ENCODE assay signal across 24 mouse cellular contexts in the genomic region with DNA sequence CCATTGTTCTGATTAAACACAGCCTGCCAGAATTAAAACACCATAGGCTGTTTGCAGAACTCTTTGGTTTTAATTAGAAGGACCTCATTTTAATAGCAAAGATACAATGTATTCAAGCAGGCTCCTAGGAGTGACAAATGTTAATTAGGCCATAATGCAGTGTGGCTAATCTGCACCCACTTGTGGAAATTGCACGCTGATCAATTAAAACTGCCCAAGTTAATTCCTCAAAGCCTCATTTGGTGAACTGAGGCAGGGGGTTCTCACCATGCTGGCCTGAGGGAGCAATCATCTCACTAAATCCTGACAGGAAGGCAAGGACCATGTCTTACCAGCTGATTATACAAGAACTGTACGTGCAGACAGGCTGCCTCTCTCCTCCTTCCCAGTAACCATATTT.
DNase-seq lines count a peak whose midpoint lies in the region; ATAC-seq and TF ChIP-seq lines count a peak whose summit lies in the region.
"Had no signal": no experiment of that assay in that cellular context is flagged by ENCODE, and none has a peak within 500 bp of the region (broad histone marks: within the 10 kb centered on the region; RNA-seq: fewer than 3 reads in every experiment).

No protein-coding gene starts in this region.

- no peak overlapping the region for H3K27ac ChIP-seq in midbrain, embryonic 13.5 days
- H3K27ac ChIP-seq in midbrain, embryonic 10.5 days (replicated peaks): no peak overlapping the region
- H3K27ac ChIP-seq in forebrain, embryonic 14.5 days (ENCODE audit: low read depth, low read length): no peak overlapping the region
- peak overlapping the region; percentile 58 for H3K27ac ChIP-seq in macrophage
- H3K27ac ChIP-seq in kidney, embryonic 15.5 days: no peak overlapping the region
- H3K27ac ChIP-seq: kidney, postnatal 0 days; left cerebral cortex, adult 2 months; limb, embryonic 15.5 days; liver, embryonic 14.5 days; neural tube, embryonic 12.5 days had no signal

- H3K9ac ChIP-seq in midbrain, embryonic 13.5 days (replicated peaks): no peak overlapping the region
- no peak overlapping the region for H3K9ac ChIP-seq in forebrain, embryonic 14.5 days (ENCODE audit: low read length)
- no peak overlapping the region for H3K9ac ChIP-seq in kidney, embryonic 15.5 days
- H3K9ac ChIP-seq: limb, embryonic 15.5 days; liver, embryonic 14.5 days; lung, embryonic 14.5 days; neural tube, embryonic 12.5 days had no signal

- H3K9me3 ChIP-seq in midbrain, embryonic 13.5 days: no peaks in the 10 kb centered on the region
- H3K9me3 ChIP-seq in midbrain, embryonic 10.5 days (replicated peaks): no peaks in the 10 kb centered on the region
- no peaks in the 10 kb centered on the region for H3K9me3 ChIP-seq in forebrain, embryonic 14.5 days (replicated peaks; ENCODE audit: control insufficient read depth, low read length)
- H3K9me3 ChIP-seq in kidney, embryonic 15.5 days (replicated peaks): no peaks in the 10 kb centered on the region
- H3K9me3 ChIP-seq: limb, embryonic 15.5 days; megakaryocyte, embryonic 14.5 days; neural tube, embryonic 12.5 days had no signal

- no peaks in the 10 kb centered on the region for H3K79me2 ChIP-seq in macrophage (ENCODE audit: inconsistent target)

- H3K4me3 ChIP-seq in midbrain, embryonic 13.5 days (replicated peaks): no peak overlapping the region
- no peak overlapping the region for H3K4me3 ChIP-seq in midbrain, embryonic 10.5 days
- no peak overlapping the region for H3K4me3 ChIP-seq in forebrain, embryonic 14.5 days (ENCODE audit: low read depth, low read length)
- H3K4me3 ChIP-seq in macrophage (ENCODE audit: inconsistent target): no peak overlapping the region
- no peak overlapping the region for H3K4me3 ChIP-seq in kidney, embryonic 15.5 days (replicated peaks)
- H3K4me3 ChIP-seq: left cerebral cortex, adult 2 months; limb, embryonic 15.5 days; megakaryocyte, embryonic 14.5 days; neural tube, embryonic 12.5 days had no signal

- TF ChIP-seq CTCF in brain, embryonic 14.5 days (IDR thresholded peaks at IDR 0.05; ENCODE audit: borderline replicate concordance, extremely low read depth, insufficient read depth, insufficient read length): no peak

- 35% methylated on average over 2 of the region's 2 CpGs for WGBS in midbrain, embryonic 13.5 days
- WGBS in midbrain, embryonic 10.5 days: 65% methylated on average over 2 of the region's 2 CpGs
- 4% methylated on average over 2 of the region's 2 CpGs for WGBS in forebrain, embryonic 14.5 days
- WGBS in macrophage (ENCODE audit: missing documents): 95% methylated on average over 2 of the region's 2 CpGs
- 76% methylated on average over 2 of the region's 2 CpGs for WGBS in kidney, embryonic 15.5 days

- H3K4me1 ChIP-seq in midbrain, embryonic 13.5 days (replicated peaks): peaks cover 6% of the 10 kb centered on the region; the same call in 1 of the 2 replicates
- H3K4me1 ChIP-seq in midbrain, embryonic 10.5 days: no peaks in the 10 kb centered on the region
- H3K4me1 ChIP-seq in forebrain, embryonic 14.5 days (ENCODE audit: control insufficient read depth, insufficient read depth, low read length): no peaks in the 10 kb centered on the region; the same call in 1 of the 2 replicates
- H3K4me1 ChIP-seq in kidney, embryonic 15.5 days: no peaks in the 10 kb centered on the region
- H3K4me1 ChIP-seq: limb, embryonic 15.5 days; neural tube, embryonic 12.5 days had no signal

- TF ChIP-seq POLR2A in brain, embryonic 14.5 days (IDR thresholded peaks at IDR 0.05; ENCODE audit: borderline replicate concordance, extremely low read depth, insufficient read depth, insufficient read length, poor library complexity, severe bottlenecking): no peak

- no peak overlapping the region for H3K4me2 ChIP-seq in midbrain, embryonic 13.5 days (replicated peaks)
- H3K4me2 ChIP-seq in forebrain, embryonic 14.5 days (ENCODE audit: low read length): no peak overlapping the region
- H3K4me2 ChIP-seq in kidney, embryonic 15.5 days: no peak overlapping the region
- H3K4me2 ChIP-seq: limb, embryonic 15.5 days; lung, embryonic 14.5 days; neural tube, embryonic 12.5 days had no signal

- no peaks in the 10 kb centered on the region for H3K36me3 ChIP-seq in midbrain, embryonic 13.5 days
- H3K36me3 ChIP-seq in midbrain, embryonic 10.5 days: no peaks in the 10 kb centered on the region
- H3K36me3 ChIP-seq in forebrain, embryonic 14.5 days (ENCODE audit: control insufficient read depth, insufficient read depth, low read length): no peaks in the 10 kb centered on the region
- no peaks in the 10 kb centered on the region for H3K36me3 ChIP-seq in macrophage (ENCODE audit: inconsistent target)
- H3K36me3 ChIP-seq in kidney, embryonic 15.5 days: no peaks in the 10 kb centered on the region
- H3K36me3 ChIP-seq: limb, embryonic 15.5 days; neural tube, embryonic 12.5 days had no signal

- ATAC-seq in midbrain, embryonic 13.5 days: 0 out of 2 replicates have a peak, but pooled peaks have one; percentile 62
- ATAC-seq in forebrain, embryonic 14.5 days: peak; percentile 72
- ATAC-seq in kidney, embryonic 15.5 days (replicated peaks; ENCODE audit: low FRiP score): no peak
- ATAC-seq: inflammation-experienced regulatory T-cells, adult 6 months had no signal

- H3K27me3 ChIP-seq in midbrain, embryonic 13.5 days: no peaks in the 10 kb centered on the region
- H3K27me3 ChIP-seq in midbrain, embryonic 10.5 days (ENCODE audit: low read depth, poor library complexity, severe bottlenecking): no peaks in the 10 kb centered on the region
- H3K27me3 ChIP-seq in forebrain, embryonic 14.5 days (replicated peaks; ENCODE audit: control insufficient read depth, insufficient read depth, low read length): no peaks in the 10 kb centered on the region
- H3K27me3 ChIP-seq in kidney, embryonic 15.5 days: no peaks in the 10 kb centered on the region
- H3K27me3 ChIP-seq: limb, embryonic 15.5 days; megakaryocyte, embryonic 14.5 days; neural tube, embryonic 12.5 days had no signal

- no peak for DNase-seq in midbrain, embryonic 10.5 days (ENCODE audit: low spot score)
- peak; percentile 76 for DNase-seq in brain, embryonic 14.5 days (ENCODE audit: low read depth)
- DNase-seq in forebrain, embryonic 14.5 days (ENCODE audit: low spot score): peak; percentile 62
- DNase-seq in gastrocnemius, postnatal 25 days: no peak
- DNase-seq: adrenal gland, postnatal 10 days; cerebellum, adult 8-10 months; cerebellum, postnatal 36 days; gastrocnemius, postnatal 36 days; kidney, adult 18-20 months; left cerebral cortex, postnatal 4 days; lung, embryonic 14.5 days; right cerebral cortex, adult 18-20 months; right cerebral cortex, postnatal 4 days; thymus, postnatal 14 days had no signal

Comparison
In these comparisons a context has a peak if more than half of its experiments do, and no peak if none do; other contexts are left out.
1. DNase-seq: peak in brain, embryonic 14.5 days (single experiment) and forebrain, embryonic 14.5 days (single experiment); none in midbrain, embryonic 10.5 days (single experiment) and gastrocnemius, postnatal 25 days (single experiment).